Mouse (Mus musculus) gastrocnemius, adult 2 months (tissue): ENCODE measurements around the gene Sbf2. TPM values are rescaled to one million over a fixed set of nuclear protein-coding genes. Genes with fewer than 3 reads are reported as not detected.

Experiments
- DNase-seq: peaks from one replicate; pipeline ENCODE4 v3.0.0; 2022
- H3K27ac ChIP-seq: fragments of 200-600 bp; 2 replicates; pipeline ENCODE4 v1.8.1; 2022; ENCODE audit warnings: mild to moderate bottlenecking
- H3K4me3 ChIP-seq: fragments of 200-600 bp; 2 replicates; pipeline ENCODE4 v1.8.1; 2022; ENCODE audit warnings: mild to moderate bottlenecking, moderate library complexity
- CTCF ChIP-seq: fragments of 200-600 bp; IDR thresholded peaks from 2 replicates; pipeline ENCODE4 v1.8.1; 2022; ENCODE audit warnings: antibody characterized with exemption, mild to moderate bottlenecking, moderate library complexity
- intact Hi-C: fragments of 180-260 bp; cut with DNase I; formaldehyde crosslinking; loops from one replicate; pipeline ENCODE4 v1.15.1; 2025
- total RNA-seq, 2 experiments: library from RNA; stranded (reverse); gene quantifications; 2 replicates each; pipeline ENCODE4 v1.2.3; 2021

The Sbf2 gene
- total RNA-seq, 2 experiments from 2014 or later, result 11.2 to 14.8 TPM

GRCm38 (mm10) chr7:110325381-110326110 lies 289.2 kb downstream of the Sbf2 start:
- no peak for DNase-seq
- intact Hi-C loops, result no loop called here

GRCm38 (mm10) chr7:110324852-110325251 lies 289.9 kb downstream of the Sbf2 start:
- peak overlapping the region; percentile 76 for H3K27ac ChIP-seq
- H3K4me3 ChIP-seq, result no peak overlapping the region
- DNase-seq, result no peak
- TF ChIP-seq CTCF, result no peak
- intact Hi-C loops, result no loop called here

More at GRCm38 (mm10) chr7:110325381-110326110, 289.2 kb downstream of the Sbf2 start:
- no peak for TF ChIP-seq CTCF
- peak overlapping the region; percentile 76 for H3K27ac ChIP-seq
- H3K4me3 ChIP-seq, result no peak overlapping the region

- TF ChIP-seq CTCF, result no peak
- Histone ChIP-seq H3K4me3 (no peak overlapping the region), H3K27ac (no peak overlapping the region)
- no peak for DNase-seq
- intact Hi-C loops, result no loop called here
These were observed 293.6 kb downstream of the Sbf2 start for GRCm38 (mm10) chr7:110321106-110321505.

- intact Hi-C loops, result no loop called here
- TF ChIP-seq CTCF, result no peak
- DNase-seq, result peak; percentile 61
- Histone ChIP-seq H3K27ac (peak overlapping the region; percentile 63), H3K4me3 (no peak overlapping the region)
These were observed 295.7 kb downstream of the Sbf2 start for GRCm38 (mm10) chr7:110318971-110319519.

DNA sequence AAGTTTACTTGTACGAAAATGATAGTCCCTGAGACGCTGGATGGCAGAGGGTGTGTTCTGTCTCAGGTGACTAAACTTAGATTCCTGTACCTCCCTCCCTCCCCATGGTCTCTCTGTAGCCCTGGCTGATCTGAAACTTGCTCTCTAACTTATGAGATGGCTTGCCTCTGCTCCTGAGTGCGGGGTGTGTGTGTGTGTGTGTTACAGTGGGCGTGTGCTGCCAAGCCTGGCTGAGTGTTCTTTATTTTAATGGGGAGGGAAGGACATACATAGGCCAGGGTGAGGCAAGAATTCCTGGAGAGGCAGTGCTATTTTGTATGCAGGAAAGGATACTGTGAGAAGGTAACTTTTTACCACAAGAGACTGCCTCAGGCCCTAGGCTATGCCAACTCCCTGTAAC lies 297.3 kb downstream of the Sbf2 start:
- Histone ChIP-seq H3K4me3 (no peak overlapping the region), H3K27ac (no peak overlapping the region)
- intact Hi-C loops, result no loop called here
- TF ChIP-seq CTCF, result no peak
- DNase-seq, result no peak

DNA sequence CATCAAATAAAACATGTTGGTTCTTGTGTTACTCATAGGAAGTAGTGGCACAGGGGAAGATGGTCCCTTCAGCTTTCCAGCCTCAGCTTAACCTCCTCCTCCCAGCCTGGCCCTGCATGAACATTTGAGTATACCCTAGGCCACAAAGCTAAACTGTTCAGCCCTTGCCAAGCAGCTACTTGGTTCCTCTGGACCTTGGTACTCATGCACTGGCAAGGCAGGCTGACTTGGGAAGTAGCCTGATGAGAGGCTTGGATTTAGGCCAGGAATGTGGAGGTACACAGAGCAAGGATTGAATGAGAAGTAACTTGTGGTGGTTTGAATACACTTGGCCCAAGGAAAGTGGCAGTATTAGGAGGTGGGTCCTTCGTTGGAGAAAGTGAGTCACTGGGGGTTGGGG lies 299.4 kb downstream of the Sbf2 start:
- TF ChIP-seq CTCF, result no peak
- Histone ChIP-seq H3K27ac (peak overlapping the region; percentile 32), H3K4me3 (no peak overlapping the region)
- intact Hi-C loops, result no loop called here
- DNase-seq, result no peak

GRCm38 (mm10) chr7:110314401-110314890 lies 300.3 kb downstream of the Sbf2 start:
- peak overlapping the region; percentile 32 for H3K27ac ChIP-seq
- no peak for TF ChIP-seq CTCF
- DNase-seq, result peak; percentile 62

GRCm38 (mm10) chr7:110313392-110314055 lies 301.2 kb downstream of the Sbf2 start:
- peak overlapping the region; percentile 32 for H3K27ac ChIP-seq
- TF ChIP-seq CTCF, result no peak
- H3K4me3 ChIP-seq, result no peak overlapping the region
- intact Hi-C loops, result no loop called here
- DNase-seq, result no peak

More at GRCm38 (mm10) chr7:110314401-110314890, 300.3 kb downstream of the Sbf2 start:
- intact Hi-C loops, result no loop called here
- no peak overlapping the region for H3K4me3 ChIP-seq

- intact Hi-C loops, result no loop called here
- TF ChIP-seq CTCF, result no peak
- no peak for DNase-seq
- H3K4me3 ChIP-seq, result no peak overlapping the region
- no peak overlapping the region for H3K27ac ChIP-seq
These were observed 305.5 kb downstream of the Sbf2 start for GRCm38 (mm10) chr7:110309246-110309645.

DNA sequence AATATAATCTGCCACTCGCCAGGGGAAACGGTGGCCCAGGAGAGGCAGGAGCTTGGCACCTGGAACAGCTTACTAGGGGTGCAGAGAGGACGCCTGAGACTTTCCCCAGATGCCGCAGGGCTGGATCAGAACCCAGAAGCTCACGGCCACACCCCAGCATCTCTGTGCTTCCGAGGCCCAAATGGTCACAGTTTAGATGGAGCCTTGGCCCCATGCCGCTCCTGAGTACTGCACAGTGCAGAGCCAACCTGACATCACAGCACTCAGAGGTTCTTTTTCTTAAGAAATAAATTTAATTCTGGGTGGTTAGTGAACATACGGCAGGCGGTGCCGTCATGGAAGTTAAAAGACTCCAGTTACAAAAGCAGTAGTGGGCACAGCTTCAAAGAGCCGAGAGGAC lies 307.0 kb downstream of the Sbf2 start:
- Histone ChIP-seq H3K4me3 (no peak overlapping the region), H3K27ac (0 out of 2 replicates have a peak overlapping the region, but pooled peaks have one; percentile 16)
- peak; percentile 73 for DNase-seq
- TF ChIP-seq CTCF, result no peak
- intact Hi-C loops, result no loop called here

- DNase-seq, result no peak
- intact Hi-C loops, result no loop called here
- Histone ChIP-seq H3K27ac (no peak overlapping the region), H3K4me3 (no peak overlapping the region)
- no peak for TF ChIP-seq CTCF
These were observed 308.4 kb downstream of the Sbf2 start for GRCm38 (mm10) chr7:110306281-110306680.

DNA sequence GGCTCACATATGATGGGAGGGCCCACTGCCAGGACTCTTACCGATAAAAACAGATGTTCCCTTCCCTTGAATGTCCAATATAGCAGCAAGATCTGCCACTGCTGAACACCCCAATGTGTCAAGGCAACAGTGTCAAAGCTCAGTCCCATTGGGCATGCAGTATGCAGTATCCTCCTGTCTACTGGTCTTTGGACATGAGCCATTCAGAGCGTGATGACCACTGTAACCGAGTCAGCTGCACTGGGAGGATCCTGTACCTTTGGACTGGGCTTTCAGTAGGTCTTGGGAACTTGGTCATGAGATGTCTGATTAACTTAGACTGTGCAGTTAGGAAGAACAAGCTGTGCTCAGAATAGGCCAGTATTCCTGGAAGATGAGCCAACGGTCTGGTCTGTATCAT lies 309.2 kb downstream of the Sbf2 start:
- no peak overlapping the region for H3K27ac ChIP-seq
- H3K4me3 ChIP-seq, result no peak overlapping the region
- intact Hi-C loops, result no loop called here
- no peak for DNase-seq
- TF ChIP-seq CTCF, result no peak

DNA sequence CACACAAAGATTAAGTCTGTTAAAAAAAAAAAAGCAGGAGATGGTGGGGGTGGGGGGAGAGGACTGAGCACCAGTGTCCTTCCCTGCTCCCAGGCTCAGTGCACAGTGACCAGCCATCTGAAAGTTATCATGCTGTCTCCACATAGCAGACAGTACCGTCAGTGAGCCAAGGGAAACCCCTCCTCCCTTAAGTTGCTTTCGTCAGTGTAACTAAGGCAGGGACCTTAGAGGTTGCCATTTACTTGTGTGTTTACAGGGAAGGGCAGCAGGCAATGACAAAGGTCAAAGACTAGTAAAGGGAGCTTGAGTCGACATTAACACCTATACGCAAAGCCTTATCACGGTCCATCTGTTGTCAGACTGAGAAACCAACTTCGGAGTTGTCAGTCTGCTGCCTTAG lies 311.8 kb downstream of the Sbf2 start:
- no peak for DNase-seq
- Histone ChIP-seq H3K4me3 (no peak overlapping the region), H3K27ac (no peak overlapping the region)
- TF ChIP-seq CTCF, result no peak
- intact Hi-C loops, result no loop called here
